Mouse (Mus musculus): ENCODE data around the gene Tigd2. TPM values are rescaled to one million over a fixed set of nuclear protein-coding genes. Genes with fewer than 3 reads are reported as not detected.
"Not testable (repeated sequence)": the region's sequence is repeated elsewhere in the genome, so short reads cannot be mapped to it uniquely, and the experiment has no call there.

Tigd2 gene
- polyA plus RNA-seq (2015; fragmentation: Nextera tagmentation; extraction: Ambion mirVana) = 11.1 and 11.5 TPM in 2 replicates

- H3K27me3 ChIP-seq = no peaks in the 10 kb centered on the region
- peak within 1 kb of the TSS; percentile 80 for H3K4me3 ChIP-seq (replicated peaks)
- peak within 1 kb of the TSS; percentile 88 for H3K27ac ChIP-seq
- peak within 1 kb of the TSS; percentile 68 for H3K4me2 ChIP-seq (replicated peaks)
- H3K4me1 ChIP-seq (replicated peaks) = peaks cover 7% of the 10 kb centered on the region; the same call in 1 of the 2 replicates
- H3K36me3 ChIP-seq = no peaks in the 10 kb centered on the region
- no peaks in the 10 kb centered on the region for H3K9me3 ChIP-seq
- WGBS = 1% methylated on average over 62 of the region's 62 CpGs
- peak within 1 kb of the TSS; percentile 90 for H3K9ac ChIP-seq (replicated peaks)
- peak; percentile 98 for ATAC-seq
Observed at GRCm38 (mm10) chr6:59208685-59209298, at the start of gene Tigd2. Gene Tigd2, plus strand, starts transcription at chr6:59208870.

DNA sequence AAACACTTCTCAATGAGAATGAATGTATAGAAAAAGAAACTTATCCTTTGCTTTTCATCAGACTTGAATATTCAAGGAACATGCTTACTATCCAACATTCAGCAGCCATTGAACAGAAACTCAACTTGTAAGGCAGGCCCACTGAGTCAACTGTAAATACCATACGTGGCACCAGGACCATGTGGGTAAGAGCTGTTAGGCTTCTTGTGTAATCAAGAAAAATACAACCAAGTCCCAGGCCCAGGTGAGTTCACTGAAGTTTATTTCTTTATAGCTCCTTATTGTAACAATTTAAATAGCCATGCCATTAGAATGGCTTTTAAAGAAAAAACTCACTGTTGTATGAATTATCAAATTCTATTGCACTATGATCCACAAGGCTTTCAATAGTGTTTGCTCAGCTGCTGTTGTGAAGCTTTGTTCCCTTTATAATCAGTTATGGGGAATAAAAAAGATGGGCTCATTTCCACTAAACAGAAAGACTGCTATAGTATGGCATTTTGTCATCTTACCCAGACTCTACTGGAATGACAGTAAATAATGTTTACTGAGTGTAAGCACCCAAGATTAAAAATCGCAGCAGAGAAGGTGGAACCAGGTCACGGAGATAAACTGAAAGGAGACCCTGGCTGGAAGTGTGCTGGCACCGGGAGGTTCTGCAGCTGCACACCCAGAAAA is 46.7 kb upstream of the Tigd2 start:
- Histone ChIP-seq H3K27ac (no peak overlapping the region), H3K27me3 (no peaks in the 10 kb centered on the region), H3K4me3 (replicated peaks) (no peak overlapping the region), H3K4me2 (replicated peaks) (no peak overlapping the region), H3K4me1 (replicated peaks) (no peaks in the 10 kb centered on the region), H3K9me3 (no peaks in the 10 kb centered on the region), H3K36me3 (no peaks in the 10 kb centered on the region), H3K9ac (replicated peaks) (no peak overlapping the region)
- 94% methylated on average over 4 of the region's 4 CpGs for WGBS
- no peak for ATAC-seq

- Histone ChIP-seq H3K27me3 (no peaks in the 10 kb centered on the region), H3K9me3 (no peaks in the 10 kb centered on the region), H3K36me3 (no peaks in the 10 kb centered on the region), H3K4me2 (replicated peaks) (no peak overlapping the region), H3K4me3 (replicated peaks) (no peak overlapping the region), H3K27ac (no peak overlapping the region), H3K4me1 (replicated peaks) (no peaks in the 10 kb centered on the region), H3K9ac (replicated peaks) (no peak overlapping the region)
- WGBS = 82% methylated on average over 2 of the region's 2 CpGs
- no peak for ATAC-seq
Observed at GRCm38 (mm10) chr6:59162887-59163286, 45.8 kb upstream of the Tigd2 start.

DNA sequence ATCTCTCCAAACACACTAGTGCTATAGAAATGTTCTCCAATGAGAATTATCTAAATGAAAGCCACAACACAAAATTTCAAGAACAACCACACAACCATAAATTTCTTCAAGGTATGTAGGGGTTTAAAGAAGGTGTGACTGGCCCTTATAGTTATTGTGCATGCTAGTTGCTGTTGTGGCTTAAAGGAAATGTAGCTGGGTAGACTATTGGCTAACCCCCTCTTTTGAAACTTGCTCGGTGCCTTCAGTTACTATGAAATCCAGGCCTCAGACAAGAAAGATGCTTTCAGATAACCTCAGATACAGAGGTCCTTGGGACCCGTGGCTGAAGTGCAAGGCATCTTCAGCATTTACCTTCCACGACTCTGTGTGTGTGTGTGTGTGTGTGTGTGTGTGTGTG is 45.3 kb upstream of the Tigd2 start:
- no peaks in the 10 kb centered on the region for H3K9me3 ChIP-seq
- 81% methylated on average over 3 of the region's 3 CpGs for WGBS
- no peak for ATAC-seq

DNA sequence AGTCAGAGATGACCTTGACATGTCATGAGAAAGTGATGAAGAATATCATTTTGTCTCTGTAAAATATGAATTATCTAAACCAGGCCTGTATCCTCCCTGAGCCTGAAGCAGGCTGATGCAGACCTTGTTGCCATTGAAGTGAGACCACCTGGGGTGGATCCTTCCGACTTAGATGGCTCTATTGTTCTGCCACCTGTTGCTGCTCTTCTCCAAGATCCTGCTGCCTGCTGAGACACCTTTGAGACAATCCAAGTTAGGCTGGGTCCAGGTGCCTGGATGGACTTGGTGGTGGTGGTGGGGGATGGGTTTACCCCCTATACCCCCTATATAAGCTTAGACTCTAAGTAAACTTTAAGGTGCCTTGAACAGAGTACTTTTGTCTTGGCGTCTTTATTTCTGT is 39.7 kb upstream of the Tigd2 start:
- no peak overlapping the region for H3K9ac ChIP-seq (replicated peaks)
- H3K4me1 ChIP-seq (replicated peaks) = no peaks in the 10 kb centered on the region
- no peak for ATAC-seq

More for the DNA sequence above, 45.3 kb upstream of the Tigd2 start:
- no peaks in the 10 kb centered on the region for H3K4me1 ChIP-seq (replicated peaks)
- no peak overlapping the region for H3K27ac ChIP-seq
- no peak overlapping the region for H3K4me3 ChIP-seq (replicated peaks)
- H3K4me2 ChIP-seq (replicated peaks) = no peak overlapping the region
- H3K27me3 ChIP-seq = no peaks in the 10 kb centered on the region
- no peaks in the 10 kb centered on the region for H3K36me3 ChIP-seq
- no peak overlapping the region for H3K9ac ChIP-seq (replicated peaks)

GRCm38 (mm10) chr6:59171230-59171629 is 37.4 kb upstream of the Tigd2 start:
- H3K36me3 ChIP-seq = no peaks in the 10 kb centered on the region
- no peak overlapping the region for H3K27ac ChIP-seq
- H3K9me3 ChIP-seq = no peaks in the 10 kb centered on the region
- no peak overlapping the region for H3K9ac ChIP-seq (replicated peaks)
- 96% methylated on average over 3 of the region's 3 CpGs for WGBS
- no peaks in the 10 kb centered on the region for H3K4me1 ChIP-seq (replicated peaks)
- no peaks in the 10 kb centered on the region for H3K27me3 ChIP-seq
- no peak overlapping the region for H3K4me3 ChIP-seq (replicated peaks)
- no peak overlapping the region for H3K4me2 ChIP-seq (replicated peaks)
- no peak for ATAC-seq

More for the DNA sequence above, 39.7 kb upstream of the Tigd2 start:
- no peaks in the 10 kb centered on the region for H3K9me3 ChIP-seq
- H3K27ac ChIP-seq = no peak overlapping the region
- 22% methylated on average over 2 of the region's 2 CpGs for WGBS
- H3K36me3 ChIP-seq = no peaks in the 10 kb centered on the region
- no peaks in the 10 kb centered on the region for H3K27me3 ChIP-seq
- H3K4me2 ChIP-seq (replicated peaks) = no peak overlapping the region
- no peak overlapping the region for H3K4me3 ChIP-seq (replicated peaks)

GRCm38 (mm10) chr6:59173940-59174339 is 34.7 kb upstream of the Tigd2 start:
- no peak overlapping the region for H3K9ac ChIP-seq (replicated peaks)
- H3K4me2 ChIP-seq (replicated peaks) = no peak overlapping the region
- H3K9me3 ChIP-seq = no peaks in the 10 kb centered on the region
- H3K27ac ChIP-seq = no peak overlapping the region
- H3K4me3 ChIP-seq (replicated peaks) = no peak overlapping the region
- WGBS = 77% methylated on average over 1 of the region's 1 CpGs
- ATAC-seq = no peak
- H3K36me3 ChIP-seq = no peaks in the 10 kb centered on the region
- no peaks in the 10 kb centered on the region for H3K4me1 ChIP-seq (replicated peaks)
- no peaks in the 10 kb centered on the region for H3K27me3 ChIP-seq

DNA sequence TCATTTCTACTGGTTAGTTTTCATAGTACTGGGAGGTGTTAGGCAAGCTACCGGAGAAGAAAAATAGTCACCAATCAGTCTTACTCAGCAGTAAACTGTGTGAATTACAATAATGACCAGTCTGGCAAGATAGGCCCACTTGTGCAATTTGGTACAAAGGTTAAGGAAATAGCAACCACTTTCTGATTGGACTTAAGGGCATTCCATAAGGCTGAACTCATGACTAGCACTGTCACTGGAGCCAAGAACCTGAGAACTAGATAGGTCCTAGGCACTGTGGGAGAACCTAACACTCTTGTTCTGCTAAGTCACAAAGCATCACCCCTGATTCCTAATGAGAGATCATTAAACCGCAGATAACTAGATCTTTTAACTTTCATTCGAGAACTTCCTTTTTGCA is 30.6 kb upstream of the Tigd2 start:
- H3K27ac ChIP-seq = no peak overlapping the region
- no peak for ATAC-seq
- no peaks in the 10 kb centered on the region for H3K9me3 ChIP-seq
- no peak overlapping the region for H3K4me3 ChIP-seq (replicated peaks)
- no peaks in the 10 kb centered on the region for H3K36me3 ChIP-seq
- H3K9ac ChIP-seq (replicated peaks) = no peak overlapping the region
- no peaks in the 10 kb centered on the region for H3K27me3 ChIP-seq
- H3K4me1 ChIP-seq (replicated peaks) = no peaks in the 10 kb centered on the region
- 94% methylated on average over 3 of the region's 3 CpGs for WGBS
- H3K4me2 ChIP-seq (replicated peaks) = no peak overlapping the region

- H3K9ac ChIP-seq (replicated peaks) = no peak overlapping the region
- H3K27ac ChIP-seq = no peak overlapping the region
- H3K36me3 ChIP-seq = no peaks in the 10 kb centered on the region
- H3K4me3 ChIP-seq (replicated peaks) = no peak overlapping the region
- ATAC-seq = peak; percentile 85
- H3K4me1 ChIP-seq (replicated peaks) = no peaks in the 10 kb centered on the region
- WGBS = 53% methylated on average over 7 of the region's 7 CpGs
- H3K4me2 ChIP-seq (replicated peaks) = no peak overlapping the region
- H3K9me3 ChIP-seq = no peaks in the 10 kb centered on the region
- H3K27me3 ChIP-seq = no peaks in the 10 kb centered on the region
Observed at GRCm38 (mm10) chr6:59180376-59180996, 28.2 kb upstream of the Tigd2 start.

GRCm38 (mm10) chr6:59185010-59185699 is 23.5 kb upstream of the Tigd2 start:
- ATAC-seq = no peak
- WGBS = 82% methylated on average over 13 of the region's 13 CpGs
- no peak overlapping the region for H3K4me2 ChIP-seq (replicated peaks)
- no peaks in the 10 kb centered on the region for H3K27me3 ChIP-seq
- H3K9me3 ChIP-seq = no peaks in the 10 kb centered on the region
- H3K4me3 ChIP-seq (replicated peaks) = no peak overlapping the region
- no peaks in the 10 kb centered on the region for H3K36me3 ChIP-seq
- no peak overlapping the region for H3K27ac ChIP-seq
- no peak overlapping the region for H3K9ac ChIP-seq (replicated peaks)
- no peaks in the 10 kb centered on the region for H3K4me1 ChIP-seq (replicated peaks)

DNA sequence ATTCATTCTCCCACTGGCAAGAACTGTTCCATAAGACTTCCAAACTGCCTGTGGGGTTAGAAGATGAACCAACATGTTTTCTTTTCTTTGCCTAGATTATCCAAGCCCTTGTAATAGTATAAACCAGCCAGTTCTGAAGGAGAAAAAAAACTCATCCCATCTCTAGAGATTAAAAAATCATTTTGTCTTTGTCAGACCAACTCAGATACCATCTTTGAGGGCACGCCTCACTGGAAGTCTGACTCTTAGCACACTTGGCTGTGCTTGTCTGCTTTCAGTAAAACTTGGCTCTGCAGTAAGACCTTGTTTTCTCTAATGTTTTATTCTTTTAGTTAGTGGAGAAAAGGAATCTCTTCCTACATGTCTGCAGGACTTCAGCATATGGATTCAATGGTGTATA is 18.7 kb upstream of the Tigd2 start:
- H3K4me1 ChIP-seq (replicated peaks) = no peaks in the 10 kb centered on the region
- no peak overlapping the region for H3K4me3 ChIP-seq (replicated peaks)
- no peak overlapping the region for H3K4me2 ChIP-seq (replicated peaks)
- H3K27me3 ChIP-seq = no peaks in the 10 kb centered on the region
- ATAC-seq = no peak
- WGBS = 91% methylated on average over 1 of the region's 1 CpGs
- H3K9me3 ChIP-seq = no peaks in the 10 kb centered on the region
- no peaks in the 10 kb centered on the region for H3K36me3 ChIP-seq
- no peak overlapping the region for H3K27ac ChIP-seq
- H3K9ac ChIP-seq (replicated peaks) = no peak overlapping the region

DNA sequence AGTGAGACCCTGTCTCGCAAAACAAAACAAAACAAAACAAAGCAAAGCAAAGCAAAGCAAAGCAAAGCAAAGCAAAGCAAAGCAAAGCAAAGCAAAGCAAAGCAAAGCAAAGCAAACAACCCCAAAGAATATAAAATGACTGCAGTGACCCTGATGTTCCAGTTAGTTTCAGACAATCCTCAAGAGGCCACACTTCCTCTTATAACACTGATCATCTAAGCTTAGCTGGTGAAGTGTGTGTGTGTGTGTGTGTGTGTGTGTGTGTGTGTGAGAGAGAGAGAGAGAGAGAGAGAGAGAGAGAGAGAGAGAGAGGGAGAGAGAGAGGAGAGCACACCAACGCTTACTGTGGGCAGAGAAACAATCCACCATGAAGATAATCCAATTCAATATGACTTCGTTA is 14.2 kb upstream of the Tigd2 start:
- H3K4me2 ChIP-seq (replicated peaks); H3K27ac ChIP-seq; H3K9me3 ChIP-seq; H3K27me3 ChIP-seq; H3K4me1 ChIP-seq (replicated peaks); H3K4me3 ChIP-seq (replicated peaks); H3K9ac ChIP-seq (replicated peaks); ATAC-seq; H3K36me3 ChIP-seq: not testable (repeated sequence)
- 89% methylated on average over 3 of the region's 3 CpGs for WGBS

Measured in midbrain, embryonic 13.5 days (tissue).